Mouse (Mus musculus) heart, embryonic 11.5 days (tissue): Measurements from ENCODE around the gene Ugt3a2. TPM values are rescaled to one million over a fixed set of nuclear protein-coding genes. Genes with fewer than 3 reads are reported as not detected.

Experiments
- ATAC-seq: fragments of 200-750 bp; cut with Nextera tagmentation; replicated peaks from 2 replicates; pipeline ENCODE4 v1.8.0; 2017; ENCODE audit warnings: moderate library complexity; ENCODE audit not compliant: insufficient number of reproducible peaks, low FRiP score, low TSS enrichment
- H3K27ac ChIP-seq: fragments of 300-500 bp; sonication (generic); 2 replicates; pipeline ENCODE4 v1.5.1; 2014; ENCODE audit warnings: mild to moderate bottlenecking, low read depth, low read length
- H3K27me3 ChIP-seq: fragments of 300-500 bp; sonication (generic); 2 replicates; pipeline ENCODE4 v1.6.1; 2014; ENCODE audit warnings: mild to moderate bottlenecking, low read length, mixed read lengths; ENCODE audit not compliant: control insufficient read depth, insufficient read depth
- H3K36me3 ChIP-seq: fragments of 300-500 bp; sonication (generic); 2 replicates; pipeline ENCODE4 v1.6.1; 2014; ENCODE audit warnings: mild to moderate bottlenecking, low read length, moderate library complexity, mixed read lengths; ENCODE audit not compliant: control insufficient read depth, insufficient read depth
- H3K4me1 ChIP-seq: fragments of 300-500 bp; sonication (generic); 2 replicates; pipeline ENCODE4 v1.6.1; 2014; ENCODE audit warnings: low read length; ENCODE audit not compliant: control insufficient read depth, insufficient read depth
- H3K4me2 ChIP-seq: fragments of 300-500 bp; sonication (generic); 2 replicates; pipeline ENCODE4 v1.6.1; 2014; ENCODE audit warnings: mild to moderate bottlenecking, moderate library complexity
- H3K4me3 ChIP-seq: fragments of 300-500 bp; sonication (generic); 2 replicates; pipeline ENCODE4 v1.5.1; 2014; ENCODE audit warnings: low read depth, low read length
- H3K9ac ChIP-seq: fragments of 300-500 bp; sonication (generic); 2 replicates; pipeline ENCODE4 v1.6.1; 2014; ENCODE audit warnings: mild to moderate bottlenecking, low read depth, low read length, moderate library complexity
- H3K9me3 ChIP-seq: fragments of 300-500 bp; sonication (generic); replicated peaks from 2 replicates; pipeline ENCODE4 v1.6.1; 2016; ENCODE audit warnings: low read length; ENCODE audit not compliant: control insufficient read depth
- WGBS: fragments of 180-500 bp; shearing (Covaris S2); extraction: QIAGEN DNeasy Blood & Tissue Kit; methylation state at CpG from one replicate; pipeline ENCODE4 v1.1.7; 2014; ENCODE audit not compliant: insufficient replicate concordance; 5-methylcytosine and 5-hydroxymethylcytosine counted together
- polyA plus RNA-seq: library from polyadenylated mRNA; unstranded; fragments of >200 nt; fragmentation: Nextera tagmentation; extraction: Ambion mirVana; gene quantifications from 2 replicates; pipeline ENCODE4 v1.2.1, GENCODE M21; 2014

Ugt3a2 gene
- polyA plus RNA-seq, result not detected in 2 replicates

- Histone ChIP-seq H3K27ac (no peak within 1 kb of the TSS), H3K9me3 (no peaks in the 10 kb centered on the region), H3K4me3 (no peak within 1 kb of the TSS), H3K36me3 (no peaks in the 10 kb centered on the region), H3K27me3 (no peaks in the 10 kb centered on the region), H3K4me2 (no peak within 1 kb of the TSS), H3K9ac (no peak within 1 kb of the TSS), H3K4me1 (no peaks in the 10 kb centered on the region)
- WGBS, result 80% methylated on average over 4 of the region's 4 CpGs
- ATAC-seq, result no peak
Observed at GRCm38 (mm10) chr15:9335341-9335740, at the start of gene Ugt3a2. Ugt3a2 (plus strand) TSS chr15:9335550.

DNA sequence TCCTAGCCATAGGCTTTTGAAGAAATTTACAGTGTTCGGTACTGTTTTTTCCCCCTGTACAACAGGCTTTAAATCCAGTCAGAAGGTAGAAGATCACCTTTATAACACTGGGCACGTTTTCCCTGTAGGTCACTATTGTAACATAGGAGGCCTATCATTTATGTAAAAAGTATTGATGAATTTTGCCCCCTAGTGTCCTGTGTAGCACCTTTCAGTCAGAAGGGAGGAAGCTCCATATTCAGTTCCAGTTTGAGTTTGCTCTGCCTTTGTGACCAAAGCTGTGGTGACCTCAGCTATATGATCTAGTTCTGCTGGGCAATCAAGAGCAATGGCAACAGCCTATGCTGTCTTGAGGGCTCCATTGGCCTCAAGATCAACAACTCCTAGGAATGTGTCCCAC, 45.7 kb upstream of the Ugt3a2 start:
- H3K36me3 ChIP-seq, result no peaks in the 10 kb centered on the region
- 58% methylated on average over 2 of the region's 2 CpGs for WGBS
- H3K4me1 ChIP-seq, result no peaks in the 10 kb centered on the region
- H3K4me3 ChIP-seq, result no peak overlapping the region
- no peaks in the 10 kb centered on the region for H3K27me3 ChIP-seq
- no peak overlapping the region for H3K27ac ChIP-seq
- no peak overlapping the region for H3K9ac ChIP-seq
- no peak for ATAC-seq
- H3K9me3 ChIP-seq, result no peaks in the 10 kb centered on the region
- no peak overlapping the region for H3K4me2 ChIP-seq

DNA sequence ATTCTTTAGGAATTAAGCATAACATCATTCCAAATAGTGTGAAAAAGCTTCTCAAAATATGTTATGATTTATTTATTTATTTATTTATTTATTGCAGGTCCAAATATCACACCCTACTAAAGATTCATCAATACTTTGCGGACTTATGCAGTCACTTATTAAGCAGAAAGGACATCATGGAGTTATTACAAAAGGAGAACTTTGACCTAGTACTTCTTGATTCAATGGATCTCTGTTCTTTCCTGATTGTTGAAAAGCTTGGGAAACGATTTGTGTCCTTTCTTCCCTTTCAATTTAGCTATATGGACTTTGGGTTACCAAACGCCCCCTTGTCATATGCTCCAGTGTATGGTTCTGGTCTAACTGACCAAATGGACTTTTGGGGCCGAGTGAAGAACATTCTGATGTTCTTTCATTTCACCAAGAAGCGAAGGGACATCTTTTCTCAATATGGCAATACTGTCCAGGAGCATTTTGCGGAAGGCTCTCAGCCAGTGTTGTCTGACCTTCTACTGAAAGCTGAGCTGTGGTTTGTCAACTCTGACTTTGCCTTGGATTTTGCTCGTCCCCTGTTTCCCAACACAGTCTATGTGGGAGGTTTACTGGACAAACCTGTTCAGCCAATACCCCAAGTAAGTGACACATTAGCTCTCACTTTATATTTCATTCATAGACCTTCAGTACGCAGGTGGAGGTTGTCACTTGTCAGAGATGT, 29.2 kb upstream of the Ugt3a2 start:
- H3K4me1 ChIP-seq, result no peaks in the 10 kb centered on the region
- no peaks in the 10 kb centered on the region for H3K36me3 ChIP-seq
- H3K27me3 ChIP-seq, result no peaks in the 10 kb centered on the region
- H3K27ac ChIP-seq, result no peak overlapping the region
- ATAC-seq, result no peak
- 74% methylated on average over 8 of the region's 8 CpGs for WGBS
- H3K9ac ChIP-seq, result no peak overlapping the region
- H3K4me3 ChIP-seq, result no peak overlapping the region
- no peaks in the 10 kb centered on the region for H3K9me3 ChIP-seq
- no peak overlapping the region for H3K4me2 ChIP-seq

DNA sequence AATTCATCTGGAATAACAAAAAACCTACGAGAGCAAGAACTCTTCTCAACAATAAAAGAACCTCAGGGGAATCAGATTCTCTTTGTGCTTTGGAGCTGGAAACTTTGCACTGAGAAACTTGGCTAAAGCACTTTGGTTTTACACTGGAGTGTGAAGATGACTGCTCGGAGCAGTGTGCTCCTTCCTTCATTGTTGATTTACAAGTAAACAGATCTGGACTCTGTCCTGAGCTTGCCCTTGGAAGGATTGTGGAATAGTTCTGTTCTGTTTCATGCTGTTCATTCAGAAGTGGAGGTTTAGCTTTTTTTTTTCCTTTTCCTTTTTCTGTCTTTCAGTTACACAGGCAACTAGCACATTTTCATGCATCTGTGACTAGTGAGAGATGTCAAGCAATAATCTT, 754 bp upstream of the Ugt3a2 start:
- no peak overlapping the region for H3K4me2 ChIP-seq

GRCm38 (mm10) chr15:9336616-9337015, 1.3 kb downstream of the Ugt3a2 start:
- no peak overlapping the region for H3K27ac ChIP-seq
- H3K36me3 ChIP-seq, result no peaks in the 10 kb centered on the region
- WGBS, result 68% methylated on average over 3 of the region's 3 CpGs
- no peak overlapping the region for H3K4me2 ChIP-seq
- no peaks in the 10 kb centered on the region for H3K4me1 ChIP-seq
- H3K27me3 ChIP-seq, result no peaks in the 10 kb centered on the region
- no peak overlapping the region for H3K4me3 ChIP-seq
- H3K9me3 ChIP-seq, result no peaks in the 10 kb centered on the region
- H3K9ac ChIP-seq, result no peak overlapping the region
- ATAC-seq, result no peak

More for the DNA sequence above, 754 bp upstream of the Ugt3a2 start:
- Histone ChIP-seq H3K4me1 (no peaks in the 10 kb centered on the region), H3K4me3 (no peak overlapping the region), H3K9me3 (no peaks in the 10 kb centered on the region), H3K27ac (no peak overlapping the region), H3K9ac (no peak overlapping the region), H3K36me3 (no peaks in the 10 kb centered on the region), H3K27me3 (no peaks in the 10 kb centered on the region)
- no peak for ATAC-seq
- 75% methylated on average over 2 of the region's 2 CpGs for WGBS

DNA sequence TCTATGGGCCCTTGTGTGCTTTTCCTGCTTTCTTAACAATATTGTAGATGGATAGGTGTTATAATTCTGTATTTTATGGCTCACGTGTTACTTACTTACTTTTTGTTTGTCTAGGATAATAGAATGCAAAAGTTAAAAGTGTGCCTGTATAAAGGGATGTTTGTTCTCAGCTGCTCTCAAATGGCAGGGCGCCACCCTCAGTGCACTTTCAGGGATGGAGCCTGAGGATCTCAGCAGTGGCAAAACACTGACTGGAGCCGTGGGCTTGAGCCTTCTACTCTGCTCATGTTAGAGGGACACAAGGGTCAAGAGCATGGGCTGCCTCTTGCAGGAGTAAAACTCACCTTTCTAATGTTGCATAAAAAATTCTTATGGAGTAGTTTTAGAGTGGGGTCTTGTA, 1.7 kb downstream of the Ugt3a2 start:
- H3K27me3 ChIP-seq, result no peaks in the 10 kb centered on the region
- ATAC-seq, result no peak
- H3K27ac ChIP-seq, result no peak overlapping the region
- no peak overlapping the region for H3K9ac ChIP-seq
- no peaks in the 10 kb centered on the region for H3K36me3 ChIP-seq
- WGBS, result 63% methylated on average over 3 of the region's 3 CpGs
- H3K4me3 ChIP-seq, result no peak overlapping the region
- H3K9me3 ChIP-seq, result no peaks in the 10 kb centered on the region
- no peak overlapping the region for H3K4me2 ChIP-seq
- no peaks in the 10 kb centered on the region for H3K4me1 ChIP-seq

DNA sequence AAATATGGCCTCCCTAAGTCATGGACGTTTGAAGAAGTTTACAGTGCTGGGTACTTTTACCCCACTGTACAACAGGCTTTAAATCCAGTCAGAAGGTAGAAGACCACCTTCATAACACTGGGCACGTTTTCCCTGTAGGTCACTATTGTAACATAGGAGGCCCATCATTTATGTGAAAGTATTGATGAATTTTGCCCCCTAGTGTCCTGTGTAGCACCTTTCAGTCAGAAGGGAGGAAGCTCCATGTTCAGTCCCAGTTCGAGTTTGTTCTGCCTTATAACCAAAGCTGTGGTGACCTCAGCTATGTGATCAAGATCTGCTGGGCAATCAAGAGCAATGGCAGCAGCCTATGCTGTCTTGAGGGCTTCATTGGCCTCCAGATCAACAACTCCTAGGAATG, 13.4 kb downstream of the Ugt3a2 start:
- no peak for ATAC-seq
- Histone ChIP-seq H3K9ac (no peak overlapping the region), H3K9me3 (no peaks in the 10 kb centered on the region), H3K36me3 (no peaks in the 10 kb centered on the region), H3K27me3 (no peaks in the 10 kb centered on the region), H3K4me3 (no peak overlapping the region), H3K27ac (no peak overlapping the region), H3K4me2 (no peak overlapping the region), H3K4me1 (no peaks in the 10 kb centered on the region)
- 54% methylated on average over 3 of the region's 3 CpGs for WGBS

- Histone ChIP-seq H3K9me3 (no peaks in the 10 kb centered on the region), H3K36me3 (no peaks in the 10 kb centered on the region), H3K4me2 (no peak overlapping the region), H3K4me1 (no peaks in the 10 kb centered on the region), H3K4me3 (no peak overlapping the region), H3K27me3 (no peaks in the 10 kb centered on the region), H3K9ac (no peak overlapping the region), H3K27ac (no peak overlapping the region)
- ATAC-seq, result no peak
- 53% methylated on average over 2 of the region's 2 CpGs for WGBS
Observed at GRCm38 (mm10) chr15:9362801-9363200, 27.5 kb downstream of the Ugt3a2 start.

GRCm38 (mm10) chr15:9368774-9369173, 33.4 kb downstream of the Ugt3a2 start:
- H3K9ac ChIP-seq, result no peak overlapping the region
- no peaks in the 10 kb centered on the region for H3K36me3 ChIP-seq
- H3K27me3 ChIP-seq, result no peaks in the 10 kb centered on the region
- H3K4me3 ChIP-seq, result no peak overlapping the region
- no peak overlapping the region for H3K27ac ChIP-seq
- no peak for ATAC-seq
- no peaks in the 10 kb centered on the region for H3K9me3 ChIP-seq
- 80% methylated on average over 3 of the region's 3 CpGs for WGBS
- H3K4me2 ChIP-seq, result no peak overlapping the region
- no peaks in the 10 kb centered on the region for H3K4me1 ChIP-seq
